Mouse (Mus musculus) thymus, adult 2 months (tissue): ENCODE measurements around the gene Pms2.

Experiments used
- CTCF ChIP-seq: fragments of 200-500 bp; IDR thresholded peaks from 2 replicates; pipeline ENCODE4 v1.5.1; 2012; ENCODE audit warnings: mild to moderate bottlenecking, control low read depth, low read length, moderate library complexity, borderline replicate concordance; ENCODE audit not compliant: control insufficient read depth, poor library complexity, insufficient read depth; ENCODE audit errors: extremely low read depth
- POLR2A ChIP-seq: fragments of 200-500 bp; IDR thresholded peaks from 2 replicates; pipeline ENCODE4 v1.6.1; 2012; ENCODE audit warnings: mild to moderate bottlenecking, low read length, control low read depth, moderate library complexity; ENCODE audit not compliant: control insufficient read depth, poor library complexity, insufficient read depth; ENCODE audit errors: extremely low read depth

- no peak for TF ChIP-seq POLR2A
- TF ChIP-seq CTCF = no peak
Observed at GRCm38 (mm10) chr5:143980858-143981257, 71.1 kb downstream of the Pms2 start.
